Mouse (Mus musculus) NIH3T3 (cell line): Measurements from ENCODE around the gene Akr1c14.
"Not testable (repeated sequence)": the region's sequence is repeated elsewhere in the genome, so short reads cannot be mapped to it uniquely, and the experiment has no call there.

Experiments used
- DNase-seq: peaks from one replicate; pipeline ENCODE4 v3.0.0-alpha.2; 2012; ENCODE audit warnings: low read depth

The Akr1c14 gene

GRCm38 (mm10) chr13:4048719-4049118 lies at the start of gene Akr1c14:
Gene Akr1c14 (plus strand): TSS chr13:4049011.
- DNase-seq = no peak

GRCm38 (mm10) chr13:4001687-4002086 lies 47.1 kb upstream of the Akr1c14 start:
- peak; percentile 85 for DNase-seq

GRCm38 (mm10) chr13:4010784-4011183 lies 38.0 kb upstream of the Akr1c14 start:
- no peak for DNase-seq

- DNase-seq = peak; percentile 58
Observed at GRCm38 (mm10) chr13:4013811-4014210, 35.0 kb upstream of the Akr1c14 start.

- no peak for DNase-seq
Observed at GRCm38 (mm10) chr13:4029897-4030296, 18.9 kb upstream of the Akr1c14 start.

- peak; percentile 83 for DNase-seq
Observed at GRCm38 (mm10) chr13:4032512-4032911, 16.3 kb upstream of the Akr1c14 start.

- DNase-seq = no peak
Observed at GRCm38 (mm10) chr13:4035052-4035451, 13.8 kb upstream of the Akr1c14 start.

- peak; percentile 33 for DNase-seq
Observed at GRCm38 (mm10) chr13:4046113-4046512, 2.7 kb upstream of the Akr1c14 start.

- DNase-seq = no peak
Observed at GRCm38 (mm10) chr13:4046841-4047240, 2.0 kb upstream of the Akr1c14 start.

GRCm38 (mm10) chr13:4048226-4048625 lies 585 bp upstream of the Akr1c14 start:
- no peak for DNase-seq

GRCm38 (mm10) chr13:4049655-4050054 lies 844 bp downstream of the Akr1c14 start:
- no peak for DNase-seq

- DNase-seq = no peak
Observed at GRCm38 (mm10) chr13:4055450-4055849, 6.6 kb downstream of the Akr1c14 start.

- DNase-seq = no peak
Observed at GRCm38 (mm10) chr13:4056211-4056610, 7.4 kb downstream of the Akr1c14 start.

- DNase-seq = not testable (repeated sequence)
Observed at GRCm38 (mm10) chr13:4058239-4058638, 9.4 kb downstream of the Akr1c14 start.

- peak; percentile 80 for DNase-seq
Observed at GRCm38 (mm10) chr13:4059363-4059762, 10.6 kb downstream of the Akr1c14 start.

- no peak for DNase-seq
Observed at GRCm38 (mm10) chr13:4060214-4060730, 11.5 kb downstream of the Akr1c14 start.

GRCm38 (mm10) chr13:4076517-4077435 lies 28.0 kb downstream of the Akr1c14 start:
- peak; percentile 82 for DNase-seq

- no peak for DNase-seq
Observed at GRCm38 (mm10) chr13:4079876-4080275, 31.1 kb downstream of the Akr1c14 start.

GRCm38 (mm10) chr13:4101691-4102090 lies 52.9 kb downstream of the Akr1c14 start:
- no peak for DNase-seq

GRCm38 (mm10) chr13:4102721-4103120 lies 53.9 kb downstream of the Akr1c14 start:
- DNase-seq = no peak

- DNase-seq = peak; percentile 81
Observed at GRCm38 (mm10) chr13:4110281-4111188, 61.7 kb downstream of the Akr1c14 start.

GRCm38 (mm10) chr13:4119181-4119904 lies 70.5 kb downstream of the Akr1c14 start:
- peak; percentile 32 for DNase-seq
